Mouse (Mus musculus) myocyte (in vitro differentiated cells): ENCODE measurements around the gene Selenoo.

Experiments
- MAX ChIP-seq: IDR thresholded peaks from one replicate; pipeline ENCODE4 v1.6.1; 2011; ENCODE audit warnings: low read depth, mild to moderate bottlenecking, control low read depth
- POLR2A ChIP-seq: IDR thresholded peaks from one replicate; pipeline ENCODE4 v1.6.1; 2011; ENCODE audit warnings: low read depth, mild to moderate bottlenecking, control low read depth, moderate library complexity; ENCODE audit not compliant: insufficient read length

DNA sequence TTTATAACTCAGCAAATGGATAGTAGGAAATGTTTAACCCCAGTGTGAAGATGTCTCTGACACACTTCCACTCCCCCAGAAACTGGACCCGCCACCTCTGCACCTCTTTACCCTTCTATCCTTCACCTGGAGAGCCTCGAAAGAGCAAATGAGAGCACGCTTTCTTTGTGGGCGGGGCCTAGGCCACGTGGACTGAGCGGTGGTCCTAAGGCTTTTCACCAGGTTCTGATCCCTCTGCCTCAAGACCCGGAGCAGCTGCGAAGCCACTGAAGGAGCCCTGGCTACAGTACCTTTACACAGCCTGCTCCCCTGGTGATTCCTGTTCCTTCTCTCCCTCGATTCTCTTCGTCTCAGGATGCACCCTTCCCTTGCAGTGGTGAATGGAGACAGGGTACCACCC lies 58.6 kb downstream of the Selenoo start:
- TF ChIP-seq POLR2A (no peak), MAX (no peak)
